Mouse (Mus musculus): ENCODE measurements around the gene Sash1. TPM values are rescaled to one million over a fixed set of nuclear protein-coding genes. Genes with fewer than 3 reads are reported as not detected.

Gene Sash1
- polyA plus RNA-seq, 1 experiment from 2014 or later: 2.6 TPM

- Histone ChIP-seq H3K27ac (ENCODE audit: low read length) (no peak overlapping the region), H3K4me3 (ENCODE audit: low read length) (no peak overlapping the region), H3K36me3 (ENCODE audit: control insufficient read depth, insufficient read depth) (no peaks in the 10 kb centered on the region), H3K27me3 (ENCODE audit: control insufficient read depth, insufficient read depth, low read length) (no peaks in the 10 kb centered on the region), H3K9me3 (replicated peaks; ENCODE audit: control insufficient read depth, low read length) (no peaks in the 10 kb centered on the region), H3K4me2 (ENCODE audit: low read depth, low read length) (no peak overlapping the region), H3K9ac (ENCODE audit: low read length) (no peak overlapping the region), H3K4me1 (ENCODE audit: control insufficient read depth, insufficient read depth, low read length) (no peaks in the 10 kb centered on the region)
- WGBS: 65% methylated on average over 1 of the region's 1 CpGs
- ATAC-seq (replicated peaks; ENCODE audit: extremely low read depth, insufficient read depth, low FRiP score): no peak
Measured at GRCm38 (mm10) chr10:8871935-8872334, 13.9 kb downstream of the Sash1 start.

GRCm38 (mm10) chr10:8870368-8870767 is 15.5 kb downstream of the Sash1 start:
- H3K27ac ChIP-seq (ENCODE audit: low read length): peak overlapping the region; percentile 38; the same call in 1 of the 2 replicates
- H3K4me1 ChIP-seq (ENCODE audit: control insufficient read depth, insufficient read depth, low read length): no peaks in the 10 kb centered on the region
- WGBS: 74% methylated on average over 3 of the region's 3 CpGs

GRCm38 (mm10) chr10:8866062-8866642 is 19.7 kb downstream of the Sash1 start:
- Histone ChIP-seq H3K9ac (ENCODE audit: low read length) (no peak overlapping the region), H3K27me3 (ENCODE audit: control insufficient read depth, insufficient read depth, low read length) (no peaks in the 10 kb centered on the region), H3K9me3 (replicated peaks; ENCODE audit: control insufficient read depth, low read length) (no peaks in the 10 kb centered on the region), H3K4me1 (ENCODE audit: control insufficient read depth, insufficient read depth, low read length) (no peaks in the 10 kb centered on the region; the same call in 1 of the 2 replicates), H3K27ac (ENCODE audit: low read length) (peak overlapping the region; percentile 54), H3K4me2 (ENCODE audit: low read depth, low read length) (no peak overlapping the region), H3K4me3 (ENCODE audit: low read length) (no peak overlapping the region), H3K36me3 (ENCODE audit: control insufficient read depth, insufficient read depth) (no peaks in the 10 kb centered on the region)
- WGBS: 68% methylated on average over 4 of the region's 4 CpGs
- ATAC-seq (replicated peaks; ENCODE audit: extremely low read depth, insufficient read depth, low FRiP score): peak; percentile 85

More at GRCm38 (mm10) chr10:8870368-8870767, 15.5 kb downstream of the Sash1 start:
- ATAC-seq (replicated peaks; ENCODE audit: extremely low read depth, insufficient read depth, low FRiP score): no peak
- H3K4me2 ChIP-seq (ENCODE audit: low read depth, low read length): no peak overlapping the region
- no peak overlapping the region for H3K9ac ChIP-seq (ENCODE audit: low read length)
- H3K36me3 ChIP-seq (ENCODE audit: control insufficient read depth, insufficient read depth): no peaks in the 10 kb centered on the region
- no peaks in the 10 kb centered on the region for H3K9me3 ChIP-seq (replicated peaks; ENCODE audit: control insufficient read depth, low read length)
- H3K4me3 ChIP-seq (ENCODE audit: low read length): no peak overlapping the region
- H3K27me3 ChIP-seq (ENCODE audit: control insufficient read depth, insufficient read depth, low read length): no peaks in the 10 kb centered on the region

- H3K4me2 ChIP-seq (ENCODE audit: low read depth, low read length): no peak overlapping the region
- H3K4me3 ChIP-seq (ENCODE audit: low read length): no peak overlapping the region
- no peaks in the 10 kb centered on the region for H3K27me3 ChIP-seq (ENCODE audit: control insufficient read depth, insufficient read depth, low read length)
- no peak overlapping the region for H3K9ac ChIP-seq (ENCODE audit: low read length)
- no peak for ATAC-seq (replicated peaks; ENCODE audit: extremely low read depth, insufficient read depth, low FRiP score)
- no peaks in the 10 kb centered on the region for H3K36me3 ChIP-seq (ENCODE audit: control insufficient read depth, insufficient read depth)
- H3K27ac ChIP-seq (ENCODE audit: low read length): no peak overlapping the region
- H3K9me3 ChIP-seq (replicated peaks; ENCODE audit: control insufficient read depth, low read length): no peaks in the 10 kb centered on the region
- H3K4me1 ChIP-seq (ENCODE audit: control insufficient read depth, insufficient read depth, low read length): peaks cover 2% of the 10 kb centered on the region; the same call in 1 of the 2 replicates
- 75% methylated on average over 9 of the region's 9 CpGs for WGBS
Measured at GRCm38 (mm10) chr10:8860655-8861054, 25.2 kb downstream of the Sash1 start.

- ATAC-seq (replicated peaks; ENCODE audit: extremely low read depth, insufficient read depth, low FRiP score): no peak
- 0 out of 2 replicates have a peak, but pooled peaks cover 2% of the 10 kb centered on the region for H3K4me1 ChIP-seq (ENCODE audit: control insufficient read depth, insufficient read depth, low read length)
- H3K27ac ChIP-seq (ENCODE audit: low read length): no peak overlapping the region
- H3K4me2 ChIP-seq (ENCODE audit: low read depth, low read length): no peak overlapping the region
- H3K27me3 ChIP-seq (ENCODE audit: control insufficient read depth, insufficient read depth, low read length): no peaks in the 10 kb centered on the region
- H3K9ac ChIP-seq (ENCODE audit: low read length): no peak overlapping the region
- WGBS: 83% methylated on average over 7 of the region's 7 CpGs
- H3K4me3 ChIP-seq (ENCODE audit: low read length): no peak overlapping the region
- no peaks in the 10 kb centered on the region for H3K36me3 ChIP-seq (ENCODE audit: control insufficient read depth, insufficient read depth)
- H3K9me3 ChIP-seq (replicated peaks; ENCODE audit: control insufficient read depth, low read length): no peaks in the 10 kb centered on the region
Measured at GRCm38 (mm10) chr10:8858718-8859117, 27.2 kb downstream of the Sash1 start.

GRCm38 (mm10) chr10:8856942-8857341 is 28.9 kb downstream of the Sash1 start:
- Histone ChIP-seq H3K4me2 (ENCODE audit: low read depth, low read length) (no peak overlapping the region), H3K9me3 (replicated peaks; ENCODE audit: control insufficient read depth, low read length) (no peaks in the 10 kb centered on the region), H3K4me1 (ENCODE audit: control insufficient read depth, insufficient read depth, low read length) (0 out of 2 replicates have a peak, but pooled peaks cover 2% of the 10 kb centered on the region), H3K27me3 (ENCODE audit: control insufficient read depth, insufficient read depth, low read length) (no peaks in the 10 kb centered on the region), H3K36me3 (ENCODE audit: control insufficient read depth, insufficient read depth) (no peaks in the 10 kb centered on the region), H3K4me3 (ENCODE audit: low read length) (no peak overlapping the region), H3K27ac (ENCODE audit: low read length) (no peak overlapping the region), H3K9ac (ENCODE audit: low read length) (no peak overlapping the region)
- 77% methylated on average over 2 of the region's 2 CpGs for WGBS
- no peak for ATAC-seq (replicated peaks; ENCODE audit: extremely low read depth, insufficient read depth, low FRiP score)

GRCm38 (mm10) chr10:8853326-8853725 is 32.5 kb downstream of the Sash1 start:
- no peak overlapping the region for H3K4me2 ChIP-seq (ENCODE audit: low read depth, low read length)
- H3K4me3 ChIP-seq (ENCODE audit: low read length): no peak overlapping the region
- H3K36me3 ChIP-seq (ENCODE audit: control insufficient read depth, insufficient read depth): 0 out of 2 replicates have a peak, but pooled peaks cover 2% of the 10 kb centered on the region
- H3K27me3 ChIP-seq (ENCODE audit: control insufficient read depth, insufficient read depth, low read length): no peaks in the 10 kb centered on the region
- no peaks in the 10 kb centered on the region for H3K9me3 ChIP-seq (replicated peaks; ENCODE audit: control insufficient read depth, low read length)
- no peak overlapping the region for H3K27ac ChIP-seq (ENCODE audit: low read length)
- WGBS: 79% methylated on average over 7 of the region's 7 CpGs
- H3K4me1 ChIP-seq (ENCODE audit: control insufficient read depth, insufficient read depth, low read length): no peaks in the 10 kb centered on the region
- no peak for ATAC-seq (replicated peaks; ENCODE audit: extremely low read depth, insufficient read depth, low FRiP score)
- no peak overlapping the region for H3K9ac ChIP-seq (ENCODE audit: low read length)

GRCm38 (mm10) chr10:8851625-8852024 is 34.2 kb downstream of the Sash1 start:
- Histone ChIP-seq H3K4me3 (ENCODE audit: low read length) (no peak overlapping the region), H3K4me1 (ENCODE audit: control insufficient read depth, insufficient read depth, low read length) (no peaks in the 10 kb centered on the region), H3K36me3 (ENCODE audit: control insufficient read depth, insufficient read depth) (0 out of 2 replicates have a peak, but pooled peaks cover 2% of the 10 kb centered on the region), H3K9ac (ENCODE audit: low read length) (no peak overlapping the region), H3K4me2 (ENCODE audit: low read depth, low read length) (no peak overlapping the region), H3K27ac (ENCODE audit: low read length) (no peak overlapping the region), H3K27me3 (ENCODE audit: control insufficient read depth, insufficient read depth, low read length) (no peaks in the 10 kb centered on the region), H3K9me3 (replicated peaks; ENCODE audit: control insufficient read depth, low read length) (no peaks in the 10 kb centered on the region)
- no peak for ATAC-seq (replicated peaks; ENCODE audit: extremely low read depth, insufficient read depth, low FRiP score)
- 81% methylated on average over 10 of the region's 10 CpGs for WGBS

GRCm38 (mm10) chr10:8847974-8848373 is 37.9 kb downstream of the Sash1 start:
- no peak overlapping the region for H3K9ac ChIP-seq (ENCODE audit: low read length)
- ATAC-seq (replicated peaks; ENCODE audit: extremely low read depth, insufficient read depth, low FRiP score): no peak
- H3K4me1 ChIP-seq (ENCODE audit: control insufficient read depth, insufficient read depth, low read length): peaks cover 6% of the 10 kb centered on the region
- H3K27me3 ChIP-seq (ENCODE audit: control insufficient read depth, insufficient read depth, low read length): no peaks in the 10 kb centered on the region
- 73% methylated on average over 4 of the region's 4 CpGs for WGBS
- H3K4me3 ChIP-seq (ENCODE audit: low read length): no peak overlapping the region
- no peak overlapping the region for H3K27ac ChIP-seq (ENCODE audit: low read length)
- H3K4me2 ChIP-seq (ENCODE audit: low read depth, low read length): no peak overlapping the region
- H3K36me3 ChIP-seq (ENCODE audit: control insufficient read depth, insufficient read depth): 0 out of 2 replicates have a peak, but pooled peaks cover 2% of the 10 kb centered on the region
- H3K9me3 ChIP-seq (replicated peaks; ENCODE audit: control insufficient read depth, low read length): no peaks in the 10 kb centered on the region
